Mouse (Mus musculus) heart, postnatal 36 days (tissue): ENCODE measurements around the gene Mapk13. TPM values are rescaled to one million over a fixed set of nuclear protein-coding genes. Genes with fewer than 3 reads are reported as not detected.
"Not testable (repeated sequence)": the region's sequence is repeated elsewhere in the genome, so short reads cannot be mapped to it uniquely, and the experiment has no call there.

Source experiments
- DNase-seq, 2 experiments: peaks; one replicate each; pipeline ENCODE4 v3.0.0; 2021 to 2022
- intact Hi-C: fragments of 180-260 bp; cut with DNase I; formaldehyde crosslinking; loops from one replicate; pipeline ENCODE4 v1.15.1; 2025
- total RNA-seq, 2 experiments: library from RNA; stranded (reverse); gene quantifications; 2 replicates each; pipeline ENCODE4 v1.2.3; 2021

Mapk13 gene
- total RNA-seq, 2 experiments from 2014 or later = 0.19 TPM; not detected in 1

DNA sequence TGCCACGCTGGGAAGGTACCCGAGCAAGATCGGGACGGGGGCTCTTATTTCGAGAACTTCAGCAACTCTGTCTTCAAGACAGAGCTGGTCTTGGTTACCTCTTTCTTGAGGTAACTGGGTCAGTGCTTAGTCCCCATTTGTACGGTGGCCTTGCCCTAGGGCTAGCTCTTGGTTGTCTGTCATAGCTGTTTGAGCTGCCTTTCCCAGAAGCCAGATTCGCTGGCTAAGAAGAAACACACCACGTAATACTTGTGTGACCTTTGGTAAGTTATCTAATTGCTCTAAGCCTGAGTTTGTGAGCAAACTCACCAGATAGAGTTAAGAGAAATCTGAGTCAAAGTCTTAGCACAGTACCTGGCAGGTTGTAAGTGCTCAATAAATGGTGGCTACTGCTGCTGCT is 39.6 kb downstream of the Mapk13 start:
- intact Hi-C loops = no loop called here
- no peak for DNase-seq

GRCm38 (mm10) chr17:28809175-28809831 is 40.2 kb downstream of the Mapk13 start:
- intact Hi-C loops = no loop called here
- no peak for DNase-seq

DNA sequence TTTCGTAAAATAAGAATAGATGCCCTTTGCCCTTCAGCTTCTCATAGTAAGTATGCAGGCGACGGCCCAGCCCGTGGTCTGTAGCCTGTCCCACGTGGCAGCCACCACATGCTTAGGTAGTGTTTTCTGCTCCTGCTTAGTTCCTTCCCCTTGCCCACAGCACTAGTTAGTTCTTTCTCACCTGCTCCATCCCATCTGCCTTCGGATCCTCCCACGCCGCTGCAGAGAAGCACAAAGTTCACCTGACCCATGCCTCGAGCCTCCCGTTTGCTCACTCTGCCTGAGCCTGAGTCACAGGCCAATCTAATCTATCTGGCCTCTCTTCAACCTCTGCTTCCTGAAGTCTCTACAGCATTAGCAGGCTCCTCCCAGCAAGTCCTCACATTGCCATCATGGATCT is 43.2 kb downstream of the Mapk13 start:
- intact Hi-C loops = no loop called here
- DNase-seq = no peak

DNA sequence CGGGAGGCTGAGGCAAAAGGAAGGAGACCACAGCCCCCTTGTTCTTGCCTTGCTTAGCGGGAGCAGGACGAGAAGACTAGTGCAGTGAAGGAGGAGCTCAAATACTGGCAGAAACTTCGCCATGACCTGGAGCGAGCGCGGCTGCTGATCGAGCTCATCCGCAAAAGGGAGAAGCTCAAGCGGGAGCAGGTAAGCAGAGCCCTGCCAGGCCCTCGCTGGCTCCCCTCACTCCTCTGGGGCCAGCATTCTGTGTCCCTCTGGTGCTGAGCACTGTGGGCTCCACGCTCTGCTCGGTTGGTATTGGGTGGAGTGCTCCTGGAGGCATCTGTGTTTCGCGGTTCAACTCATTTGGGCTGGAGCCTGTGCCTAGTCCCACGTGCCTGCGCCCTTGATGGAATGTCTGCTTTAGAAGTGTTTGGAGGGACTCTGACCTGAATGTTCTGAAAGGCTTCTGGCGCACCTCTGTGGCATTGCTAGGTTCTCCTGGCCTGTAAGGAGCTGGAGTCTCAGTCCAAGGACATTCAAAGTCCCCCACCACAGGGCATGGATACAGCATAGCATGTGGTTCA is 45.5 kb downstream of the Mapk13 start:
- no peak for DNase-seq
- intact Hi-C loops = no loop called here

DNA sequence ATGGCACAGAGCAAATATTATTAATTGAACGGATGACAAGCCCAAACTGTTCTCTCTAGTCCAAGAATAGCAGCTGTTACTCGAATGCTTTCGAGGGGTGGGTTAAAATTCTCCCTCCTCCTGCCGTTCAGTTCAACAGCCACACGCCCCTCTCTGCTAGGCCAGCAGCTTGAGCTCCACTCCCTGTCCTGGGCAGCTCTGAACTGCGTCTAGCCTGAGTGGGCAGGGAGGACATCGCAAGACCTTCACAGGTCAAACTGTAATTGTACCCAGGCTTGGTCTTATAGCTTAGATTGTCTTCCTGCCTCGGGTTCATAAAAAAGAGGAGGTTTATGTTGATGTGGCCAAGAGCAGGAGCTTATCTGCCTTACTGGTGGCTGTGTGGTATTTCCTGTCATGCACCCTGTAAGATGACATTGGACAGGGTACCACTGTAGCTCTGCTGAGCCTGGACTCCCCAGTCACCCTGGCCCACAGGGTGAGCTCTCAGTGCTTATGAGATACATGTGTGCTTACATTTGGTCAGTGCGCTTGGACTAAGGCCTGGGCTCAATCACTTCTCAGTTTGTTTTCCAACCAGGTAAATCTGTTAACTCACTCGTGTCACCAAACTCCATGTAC is 46.4 kb downstream of the Mapk13 start:
- intact Hi-C loops = no loop called here
- no peak for DNase-seq

- DNase-seq, intact Hi-C loops: not testable (repeated sequence)
Observed at GRCm38 (mm10) chr17:28816326-28816725, 47.2 kb downstream of the Mapk13 start.

DNA sequence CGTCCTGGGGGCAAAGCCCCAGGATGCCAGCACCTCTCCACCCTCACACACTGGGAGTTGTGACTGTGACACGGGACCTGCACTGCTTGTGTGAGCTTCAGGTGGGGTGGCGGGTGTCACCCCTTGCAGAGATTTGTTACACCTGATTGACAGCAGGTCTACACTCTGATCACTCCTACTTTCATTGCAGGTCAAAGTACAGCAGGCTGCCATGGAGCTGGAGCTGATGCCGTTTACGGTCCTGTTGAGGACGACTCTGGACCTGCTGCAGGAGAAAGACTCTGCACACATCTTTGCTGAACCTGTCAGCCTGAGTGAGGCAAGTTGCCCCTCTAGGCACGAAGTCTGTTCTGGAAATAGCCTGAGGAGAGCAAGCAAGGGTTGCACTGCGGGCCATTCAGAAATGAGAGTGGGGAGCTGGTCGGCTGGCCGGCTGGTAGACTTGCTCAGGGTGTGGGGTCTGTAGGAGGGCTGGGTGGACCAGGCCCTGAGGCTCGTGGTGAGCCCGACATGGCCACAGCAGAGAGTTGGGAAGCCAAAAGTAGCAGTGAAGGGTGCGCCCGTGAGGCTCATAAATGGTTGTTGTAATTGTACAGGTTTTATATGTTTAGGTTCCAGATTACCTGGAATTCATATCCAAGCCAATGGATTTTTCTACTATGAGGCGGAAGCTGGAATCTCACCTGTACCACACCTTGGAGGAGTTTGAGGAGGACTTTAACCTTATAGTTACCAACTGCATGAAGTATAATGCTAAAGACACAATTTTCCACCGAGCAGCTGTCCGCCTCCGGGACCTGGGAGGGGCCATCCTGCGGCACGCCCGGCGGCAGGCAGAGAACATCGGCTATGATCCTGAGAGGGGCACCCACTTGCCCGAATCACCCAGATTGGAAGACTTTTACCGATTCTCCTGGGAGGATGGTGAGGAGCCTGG is 48.0 kb downstream of the Mapk13 start:
- no peak for DNase-seq
- intact Hi-C loops = no loop called here

GRCm38 (mm10) chr17:28820189-28820588 is 51.1 kb downstream of the Mapk13 start:
- no peak for DNase-seq

DNA sequence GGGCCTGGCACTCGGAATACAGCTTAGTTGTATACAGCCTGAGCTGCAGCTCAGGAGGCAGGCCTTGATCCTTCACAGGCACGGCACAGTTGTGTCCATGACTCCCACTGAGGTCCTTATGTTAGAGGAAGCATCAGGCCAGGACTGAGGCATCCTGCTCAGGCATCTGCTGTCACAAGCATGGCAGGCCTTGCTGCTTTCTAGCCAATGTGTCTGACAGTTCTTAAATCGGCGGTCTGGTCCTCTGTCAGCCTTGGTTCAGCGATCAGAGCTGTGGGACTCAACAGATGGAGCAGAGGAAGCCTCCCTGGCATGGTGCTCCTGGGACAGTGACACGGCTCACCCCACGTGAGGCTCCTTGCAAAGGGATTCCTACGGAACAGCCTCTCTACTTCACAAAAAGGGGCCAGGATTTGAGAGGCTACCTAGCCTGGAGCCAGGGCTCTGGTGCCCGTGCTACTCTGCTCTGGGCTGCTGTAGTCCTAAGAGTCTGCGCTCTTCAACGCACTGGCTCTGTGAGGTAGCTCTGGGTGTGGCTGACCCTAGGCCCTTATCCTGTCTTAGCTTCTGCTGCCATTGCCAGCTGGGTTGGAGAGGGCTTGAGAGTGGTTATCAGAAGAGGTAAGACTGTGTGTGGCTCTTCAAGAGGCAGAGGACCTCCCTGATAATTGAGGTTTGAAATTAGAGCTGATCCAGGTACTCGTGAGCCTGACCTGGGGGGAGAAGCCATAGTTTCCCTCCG is 54.1 kb downstream of the Mapk13 start:
- intact Hi-C loops = no loop called here

More at GRCm38 (mm10) chr17:28820189-28820588, 51.1 kb downstream of the Mapk13 start:
- intact Hi-C loops = no loop called here

GRCm38 (mm10) chr17:28823749-28824148 is 54.7 kb downstream of the Mapk13 start:
- intact Hi-C loops = no loop called here
- DNase-seq = no peak

More for the DNA sequence above, 54.1 kb downstream of the Mapk13 start:
- no peak for DNase-seq

- intact Hi-C loops = no loop called here
Observed at GRCm38 (mm10) chr17:28824896-28825295, 55.8 kb downstream of the Mapk13 start.

GRCm38 (mm10) chr17:28825359-28826041 is 56.4 kb downstream of the Mapk13 start:
- no peak for DNase-seq
- intact Hi-C loops = no loop called here

More at GRCm38 (mm10) chr17:28824896-28825295, 55.8 kb downstream of the Mapk13 start:
- DNase-seq = no peak

- intact Hi-C loops = no loop called here
- no peak for DNase-seq
Observed at GRCm38 (mm10) chr17:28827665-28828231, 58.7 kb downstream of the Mapk13 start.

- intact Hi-C loops = no loop called here
- no peak for DNase-seq
Observed at GRCm38 (mm10) chr17:28829120-28829519, 60.0 kb downstream of the Mapk13 start.

Other genes starting within 250 kb of the Mapk13 start
- gene Armc12, start 238.5 kb upstream of the Mapk13 start, total RNA-seq = not detected
- gene Clpsl2, start 219.9 kb upstream of the Mapk13 start, total RNA-seq = not detected
- not detected for gene Clps, start 208.5 kb upstream of the Mapk13 start, total RNA-seq
- gene Lhfpl5, start 193.7 kb upstream of the Mapk13 start, total RNA-seq = not detected
- gene Srpk1, start 146.6 kb upstream of the Mapk13 start, total RNA-seq = 10 to 100 TPM; 32.1 to 35.5 TPM
- gene Slc26a8, start 79.1 kb upstream of the Mapk13 start, total RNA-seq = under 1 TPM; 0.33 to 0.57 TPM
- 10 to 100 TPM; 49.6 to 54.5 TPM for gene Mapk14, start 78.0 kb upstream of the Mapk13 start, total RNA-seq
- gene AC170998.1, start 43.2 kb upstream of the Mapk13 start, total RNA-seq = under 1 TPM in 1 of 2 experiments, not detected in 1; 0.62 TPM
- 10 to 100 TPM; 15.9 to 17.3 TPM for gene Brpf3, start 31.8 kb downstream of the Mapk13 start, total RNA-seq
- gene Pnpla1, start 89.1 kb downstream of the Mapk13 start, total RNA-seq = not detected
- gene 4930539E08Rik, start 146.0 kb downstream of the Mapk13 start, total RNA-seq = not detected
- under 1 TPM in 1 of 2 experiments, not detected in 1; 0.39 TPM for gene Pxt1, start 174.5 kb downstream of the Mapk13 start, total RNA-seq
- 10 to 100 TPM; 53.3 to 55.5 TPM for gene Kctd20, start 182.7 kb downstream of the Mapk13 start, total RNA-seq
- gene Stk38, start 238.7 kb downstream of the Mapk13 start, total RNA-seq = 10 to 100 TPM; 30.2 to 36.2 TPM